Mouse (Mus musculus) NIH3T3 (cell line): Measurements from ENCODE around the gene Rflna.

Experiments used
- DNase-seq: peaks from one replicate; pipeline ENCODE4 v3.0.0-alpha.2; 2012; ENCODE audit warnings: low read depth

Gene Rflna

GRCm38 (mm10) chr5:125002969-125003872 is at the start of gene Rflna:
TSS of gene Rflna (plus strand) at chr5:125003221.
- DNase-seq: no peak

GRCm38 (mm10) chr5:124954404-124955305 is 48.4 kb upstream of the Rflna start:
- no peak for DNase-seq

- peak; percentile 81 for DNase-seq
These were observed 45.5 kb upstream of the Rflna start for GRCm38 (mm10) chr5:124957491-124957890.

GRCm38 (mm10) chr5:124959099-124959498 is 43.9 kb upstream of the Rflna start:
- DNase-seq: no peak

- no peak for DNase-seq
These were observed 42.7 kb upstream of the Rflna start for GRCm38 (mm10) chr5:124960131-124960901.

GRCm38 (mm10) chr5:124961433-124961832 is 41.6 kb upstream of the Rflna start:
- DNase-seq: no peak

- DNase-seq: no peak
These were observed 40.3 kb upstream of the Rflna start for GRCm38 (mm10) chr5:124962761-124963160.

GRCm38 (mm10) chr5:124963806-124964672 is 39.0 kb upstream of the Rflna start:
- peak; percentile 77 for DNase-seq

GRCm38 (mm10) chr5:124966622-124967332 is 36.2 kb upstream of the Rflna start:
- no peak for DNase-seq

- peak; percentile 28 for DNase-seq
These were observed 33.2 kb upstream of the Rflna start for GRCm38 (mm10) chr5:124969790-124970189.

GRCm38 (mm10) chr5:124986222-124986621 is 16.8 kb upstream of the Rflna start:
- DNase-seq: peak; percentile 20

- DNase-seq: no peak
These were observed 16.4 kb upstream of the Rflna start for GRCm38 (mm10) chr5:124986656-124987055.

- DNase-seq: no peak
These were observed 13.3 kb upstream of the Rflna start for GRCm38 (mm10) chr5:124989724-124990123.

- no peak for DNase-seq
These were observed 10.7 kb upstream of the Rflna start for GRCm38 (mm10) chr5:124992323-124992722.

GRCm38 (mm10) chr5:124992891-124993290 is 10.1 kb upstream of the Rflna start:
- no peak for DNase-seq

GRCm38 (mm10) chr5:124996816-124997215 is 6.2 kb upstream of the Rflna start:
- DNase-seq: no peak

GRCm38 (mm10) chr5:124997913-124998312 is 5.1 kb upstream of the Rflna start:
- DNase-seq: no peak

- no peak for DNase-seq
These were observed 2.2 kb upstream of the Rflna start for GRCm38 (mm10) chr5:125000756-125001250.

- DNase-seq: no peak
These were observed 843 bp downstream of the Rflna start for GRCm38 (mm10) chr5:125003873-125004255.
